Mouse (Mus musculus) cerebellum, postnatal 14 days (tissue): Measurements from ENCODE around the gene Slc16a9.

Source experiments
- DNase-seq, 2 experiments: peaks; one replicate each; pipeline ENCODE4 v3.0.0; 2021; ENCODE audit warnings: mixed read lengths in 2 of 2

Gene Slc16a9

DNA sequence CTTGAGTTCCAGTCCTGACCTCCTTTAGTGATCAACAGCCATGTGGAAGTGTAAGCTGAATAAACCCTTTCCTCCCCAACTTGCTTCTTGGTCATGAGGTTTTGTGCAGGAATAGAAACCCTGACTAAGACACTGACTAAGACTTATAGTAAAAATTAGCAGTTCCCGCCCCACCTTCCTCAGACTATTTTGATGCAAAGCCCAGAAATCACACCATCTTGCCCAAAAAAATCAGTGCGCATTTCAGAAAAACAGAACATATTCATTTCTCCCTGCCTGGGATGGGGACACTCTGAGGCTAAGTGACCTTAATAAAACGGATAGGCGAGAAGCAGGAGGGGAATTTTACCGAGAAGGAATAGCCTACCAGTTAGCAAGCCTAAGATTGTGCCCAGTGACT, 60.8 kb downstream of the Slc16a9 start:
- DNase-seq = no peak

DNA sequence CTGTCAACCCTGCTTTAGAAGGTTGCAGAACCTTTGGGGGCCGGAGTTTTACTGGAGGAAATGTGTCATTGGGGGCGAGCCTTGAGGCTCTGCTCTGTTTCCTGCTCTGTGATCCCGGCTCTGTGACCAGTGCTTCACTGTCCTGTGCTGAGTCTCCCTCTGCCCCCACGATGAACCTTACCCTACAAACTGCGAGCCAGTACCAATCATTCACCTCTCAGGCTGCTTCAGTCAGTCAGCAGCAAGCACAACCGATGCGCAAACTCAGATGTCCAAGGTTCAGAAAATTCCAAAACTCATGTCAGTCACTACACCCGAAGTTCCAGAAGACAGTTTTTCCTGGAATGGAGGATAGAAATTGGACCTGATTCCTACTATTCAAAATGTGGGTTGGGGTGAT, 64.5 kb downstream of the Slc16a9 start:
- DNase-seq = no peak

DNA sequence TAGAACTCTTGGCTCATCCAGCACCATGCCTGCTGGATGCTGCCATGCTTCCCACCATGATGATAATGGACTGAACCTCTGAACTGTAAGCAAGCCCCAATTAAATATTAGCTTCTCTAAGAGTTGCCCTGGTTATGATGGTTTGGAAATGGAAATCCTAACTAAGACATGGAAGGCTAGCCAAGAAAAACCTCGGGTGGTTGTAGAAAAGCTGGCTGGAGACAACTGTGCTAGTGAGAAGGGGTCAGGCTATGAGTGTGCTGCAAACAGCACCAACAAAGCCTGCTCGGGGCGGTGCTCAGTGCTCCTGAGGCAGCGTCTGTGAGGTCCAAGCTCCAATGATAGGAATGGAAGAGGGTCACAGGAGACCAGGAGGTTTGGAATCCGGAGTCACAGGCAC, 65.7 kb downstream of the Slc16a9 start:
- no peak for DNase-seq

DNA sequence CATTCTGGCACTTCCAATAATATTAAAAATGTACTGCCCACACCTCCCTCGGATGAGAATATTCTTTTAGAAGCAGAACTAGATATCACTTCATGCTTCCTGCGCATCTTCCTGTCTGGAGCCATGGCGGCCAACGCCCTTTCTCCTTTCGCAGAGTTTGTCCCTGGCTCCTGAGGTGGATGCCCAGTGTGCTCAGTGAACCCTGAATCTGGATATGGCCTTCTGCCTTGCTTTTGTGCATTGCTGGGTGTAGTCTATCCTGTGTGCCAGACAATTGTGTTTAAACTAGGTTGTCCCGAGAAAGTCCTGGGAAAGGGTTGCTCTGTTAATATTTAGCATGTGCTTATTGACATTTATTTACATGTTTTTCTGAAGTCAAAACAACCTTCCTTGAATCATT, 71.0 kb downstream of the Slc16a9 start:
- no peak for DNase-seq

DNA sequence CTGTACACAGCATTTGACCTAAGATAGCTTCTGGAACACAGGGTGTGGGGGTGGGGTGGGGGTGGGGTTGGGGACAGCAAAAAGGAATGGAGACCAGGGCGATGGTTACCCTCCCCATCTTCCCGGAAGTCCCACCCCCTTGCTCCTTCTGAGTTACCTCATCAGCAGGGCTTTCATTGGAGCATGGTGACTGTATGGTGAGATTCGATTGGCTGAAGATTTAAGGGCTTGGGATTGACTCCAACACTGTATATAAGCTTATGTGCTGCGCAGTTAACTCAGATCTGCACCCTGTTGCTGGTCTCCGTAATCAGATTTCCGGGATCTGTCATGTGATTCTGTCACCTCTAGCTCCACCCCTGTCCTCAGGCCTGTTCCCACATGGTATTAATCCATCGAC, 72.0 kb downstream of the Slc16a9 start:
- no peak for DNase-seq

DNA sequence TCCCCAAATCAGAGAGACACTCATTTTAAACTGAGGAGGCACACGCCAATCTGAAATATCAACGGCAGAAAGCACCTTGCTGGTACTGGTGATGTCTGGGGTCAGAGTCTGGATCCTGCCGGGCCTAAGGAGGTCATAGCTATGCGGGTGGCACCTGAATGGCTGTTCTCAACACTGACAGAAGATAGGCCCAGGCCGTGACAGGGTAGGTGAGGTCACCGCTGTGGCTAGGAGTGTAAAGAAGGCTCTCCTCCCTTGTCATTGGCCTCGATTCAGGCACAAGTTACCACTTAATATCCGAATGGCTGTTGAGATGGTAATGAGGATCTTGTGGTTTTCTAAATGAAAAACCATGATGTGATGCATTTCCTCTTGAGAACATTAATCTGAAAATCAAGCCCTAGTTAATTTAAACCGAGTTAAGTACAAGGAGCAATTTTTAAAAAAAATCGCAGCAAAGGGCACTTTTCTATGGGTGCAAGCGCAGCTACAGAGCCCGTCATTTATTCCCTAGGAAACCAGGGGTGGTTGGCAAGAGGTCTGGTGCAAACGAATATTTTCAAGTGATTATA, 72.6 kb downstream of the Slc16a9 start:
- no peak for DNase-seq

DNA sequence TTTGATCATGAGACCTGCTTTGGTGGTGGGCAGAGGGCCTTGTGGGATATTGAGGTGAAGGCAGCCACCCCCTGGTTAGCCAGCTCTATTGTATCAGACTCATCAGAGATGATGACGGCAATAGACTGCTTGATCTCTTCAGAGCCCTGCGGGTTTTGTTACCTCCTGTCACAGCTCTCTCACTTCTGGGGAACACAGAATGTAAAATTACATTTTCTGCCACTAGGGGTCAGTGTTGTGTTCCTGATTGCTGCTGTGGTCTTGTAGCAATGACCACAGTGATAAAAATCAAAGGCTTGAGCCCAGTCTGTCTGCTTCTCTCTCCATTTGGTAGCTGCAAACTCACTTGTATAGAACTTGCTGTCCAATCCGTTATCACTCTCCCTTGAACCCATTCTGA, 73.7 kb downstream of the Slc16a9 start:
- DNase-seq = peak; percentile 77 to 87

DNA sequence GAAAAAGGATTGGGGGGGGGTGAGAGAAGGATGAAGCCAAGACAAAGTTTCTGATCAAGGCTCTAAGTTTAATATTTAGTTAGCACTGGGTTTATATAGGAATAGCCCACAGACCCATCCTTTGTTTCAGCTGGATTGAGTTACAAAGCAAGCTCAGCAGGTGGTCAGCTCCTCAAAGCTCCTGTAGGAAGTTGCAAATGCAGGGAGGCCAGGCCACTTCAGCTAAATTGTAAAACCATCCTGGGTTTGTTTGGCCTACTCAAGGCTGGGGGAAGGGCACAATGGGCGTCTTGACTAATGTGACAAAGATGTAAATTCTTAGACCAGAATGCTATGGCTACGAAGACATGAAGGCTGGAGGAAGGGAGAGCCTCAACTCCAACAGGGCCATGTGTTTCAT, 80.6 kb downstream of the Slc16a9 start:
- DNase-seq = no peak

DNA sequence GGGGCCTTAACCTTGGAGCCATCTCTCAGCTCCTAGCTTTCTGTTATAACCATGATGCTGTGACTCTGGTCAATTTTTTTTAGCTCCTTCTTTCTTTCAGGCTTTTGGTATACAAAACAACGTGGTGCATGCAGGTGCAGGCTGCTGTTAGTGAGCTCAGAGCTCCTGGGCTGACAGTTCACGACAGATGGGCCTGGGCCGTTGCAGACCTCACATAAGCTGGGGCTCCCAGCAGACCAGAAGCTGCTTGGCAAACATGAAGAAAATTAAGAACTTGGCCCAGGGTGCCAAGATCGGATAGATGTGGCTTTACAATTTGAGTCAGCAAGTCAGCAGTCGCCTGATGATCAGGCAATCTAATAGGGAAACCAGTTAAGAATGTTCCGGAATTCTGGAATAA, 82.4 kb downstream of the Slc16a9 start:
- DNase-seq = peak in 1 of 2 experiments; percentile 10

DNA sequence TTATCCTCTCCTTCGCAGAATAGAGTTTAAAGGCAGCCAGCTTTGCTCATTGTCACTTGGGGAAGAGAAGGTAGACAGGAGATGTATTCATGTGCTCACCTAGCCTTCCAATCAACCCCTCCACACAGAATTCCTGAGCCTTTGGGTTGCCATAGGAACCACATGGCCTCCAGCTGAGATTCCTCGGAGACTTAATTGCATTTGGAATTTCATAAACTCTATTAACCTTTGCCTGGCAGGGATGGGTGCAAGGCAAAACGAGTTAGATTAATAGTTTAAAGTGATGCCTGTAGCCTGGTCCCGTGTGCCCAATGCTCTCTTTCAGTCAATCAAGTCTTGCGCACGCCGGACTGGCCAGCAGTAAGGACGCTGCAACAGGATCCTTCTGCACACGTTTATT, 83.2 kb downstream of the Slc16a9 start:
- DNase-seq = peak; percentile 18 to 24
